Mouse (Mus musculus) ES-E14 (cell line): ENCODE data around the gene St8sia1.

ENCODE experiments used
- CHD2 ChIP-seq: IDR thresholded peaks from 2 replicates; pipeline ENCODE4 v1.6.1; 2014; ENCODE audit warnings: mild to moderate bottlenecking, low read depth, low read length, inconsistent platforms
- HCFC1 ChIP-seq: IDR thresholded peaks from 2 replicates; pipeline ENCODE4 v1.6.1; 2012; ENCODE audit warnings: low read length, inconsistent platforms, borderline replicate concordance; ENCODE audit not compliant: insufficient read depth
- MAFK ChIP-seq: IDR thresholded peaks from 2 replicates; pipeline ENCODE4 v1.6.1; 2014; ENCODE audit warnings: mild to moderate bottlenecking, low read depth, low read length, inconsistent platforms; ENCODE audit not compliant: insufficient read depth
- ZC3H11A ChIP-seq: IDR thresholded peaks from 2 replicates; pipeline ENCODE4 v1.6.1; 2012; ENCODE audit warnings: low read depth, mild to moderate bottlenecking, inconsistent platforms, low read length, borderline replicate concordance
- ZNF384 ChIP-seq: IDR thresholded peaks from 2 replicates; pipeline ENCODE4 v1.6.1; 2012; ENCODE audit warnings: low read depth, low read length, inconsistent platforms

DNA sequence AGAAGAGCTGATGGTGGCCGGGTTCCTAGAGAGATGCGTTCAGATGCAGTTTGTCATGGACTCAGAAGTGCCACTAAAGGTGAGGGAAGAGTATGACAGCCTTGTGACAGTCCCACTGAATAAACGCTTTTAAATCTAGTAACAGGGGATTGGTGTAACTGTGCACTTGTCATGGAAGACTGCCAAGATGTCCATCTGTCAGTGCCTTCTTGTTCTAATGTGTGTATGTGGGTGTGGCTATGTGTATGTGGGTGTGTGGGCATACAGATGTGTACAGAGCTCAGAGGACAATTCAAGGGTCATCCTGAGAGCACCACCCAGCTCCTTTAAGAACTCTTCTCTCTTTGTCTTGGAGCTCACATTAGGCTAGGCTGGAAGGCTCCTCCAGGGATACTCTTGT is 148.7 kb downstream of the St8sia1 start:
- TF ChIP-seq ZC3H11A, result no peak
- TF ChIP-seq ZNF384, result no peak
- TF ChIP-seq CHD2, result no peak
- no peak for TF ChIP-seq HCFC1
- no peak for TF ChIP-seq MAFK
